Mouse (Mus musculus): ENCODE measurements around the gene Osbpl10.

The Osbpl10 gene

GRCm38 (mm10) chr9:114977461-114978280 is 698 bp upstream of the Osbpl10 start:
- in situ Hi-C loops (cut with MboI; ENCODE audit: low pct_unique_long_range_greater_than_20kb in 1 of 2, low sequenced_read_pairs in 2 of 2, unreplicated experiment in 1 of 2): no loop called here

- in situ Hi-C loops (cut with MboI; ENCODE audit: low pct_unique_long_range_greater_than_20kb in 1 of 2, low sequenced_read_pairs in 2 of 2, unreplicated experiment in 1 of 2): no loop called here
Observed at GRCm38 (mm10) chr9:114979969-114980368, 1.6 kb downstream of the Osbpl10 start.

GRCm38 (mm10) chr9:114982689-114983360 is 4.5 kb downstream of the Osbpl10 start, which contains the start of gene Rps27rt:
Gene Rps27rt, minus strand, starts transcription at chr9:114982739.
- in situ Hi-C loops (cut with MboI; ENCODE audit: low pct_unique_long_range_greater_than_20kb in 1 of 2, low sequenced_read_pairs in 2 of 2, unreplicated experiment in 1 of 2): no loop called here

DNA sequence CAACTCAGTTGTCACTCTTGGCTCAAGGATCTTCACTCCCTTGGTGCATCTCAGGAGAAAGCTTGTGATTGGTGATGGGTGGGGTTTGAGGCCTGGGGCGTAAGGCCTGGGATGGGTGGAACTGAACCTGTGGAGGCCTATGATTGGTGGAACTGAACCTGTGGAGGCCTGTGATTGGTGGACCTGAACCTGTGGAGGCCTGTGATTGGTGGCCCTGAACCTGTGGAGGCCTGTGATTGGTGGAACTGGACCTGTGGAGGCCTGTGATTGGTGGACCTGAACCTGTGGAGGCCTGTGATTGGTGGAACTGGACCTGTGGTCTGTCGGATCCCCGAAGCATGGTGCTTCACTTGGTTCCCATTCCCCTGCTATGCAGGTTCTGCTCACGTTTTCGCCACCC is 7.4 kb downstream of the Osbpl10 start:
- in situ Hi-C loops (cut with MboI; ENCODE audit: low pct_unique_long_range_greater_than_20kb in 1 of 2, low sequenced_read_pairs in 2 of 2, unreplicated experiment in 1 of 2): no loop called here

DNA sequence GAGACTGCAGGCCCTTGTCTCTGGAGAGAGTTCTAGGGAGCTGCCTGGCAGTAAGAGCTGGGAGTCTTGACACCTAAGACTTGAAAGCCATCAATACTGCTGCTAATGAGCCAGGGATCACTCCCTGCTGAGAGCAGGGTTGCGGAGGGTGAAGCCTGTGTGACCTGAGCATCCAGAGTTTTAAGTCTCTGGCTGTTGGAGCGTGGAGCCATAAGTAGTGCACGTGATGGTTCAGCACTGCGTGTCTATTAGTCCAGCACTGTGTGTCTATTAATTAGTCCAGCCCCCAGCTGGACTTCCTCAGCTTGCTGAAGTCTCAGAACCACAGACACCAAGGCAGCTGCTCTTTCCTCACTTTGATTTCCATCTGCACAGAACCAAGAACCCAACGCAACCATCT is 8.0 kb downstream of the Osbpl10 start:
- in situ Hi-C loops (cut with MboI; ENCODE audit: low pct_unique_long_range_greater_than_20kb in 1 of 2, low sequenced_read_pairs in 2 of 2, unreplicated experiment in 1 of 2): no loop called here

- in situ Hi-C loops (cut with MboI; ENCODE audit: low pct_unique_long_range_greater_than_20kb in 1 of 2, low sequenced_read_pairs in 2 of 2, unreplicated experiment in 1 of 2): no loop called here
Observed at GRCm38 (mm10) chr9:114988029-114988428, 9.7 kb downstream of the Osbpl10 start.

DNA sequence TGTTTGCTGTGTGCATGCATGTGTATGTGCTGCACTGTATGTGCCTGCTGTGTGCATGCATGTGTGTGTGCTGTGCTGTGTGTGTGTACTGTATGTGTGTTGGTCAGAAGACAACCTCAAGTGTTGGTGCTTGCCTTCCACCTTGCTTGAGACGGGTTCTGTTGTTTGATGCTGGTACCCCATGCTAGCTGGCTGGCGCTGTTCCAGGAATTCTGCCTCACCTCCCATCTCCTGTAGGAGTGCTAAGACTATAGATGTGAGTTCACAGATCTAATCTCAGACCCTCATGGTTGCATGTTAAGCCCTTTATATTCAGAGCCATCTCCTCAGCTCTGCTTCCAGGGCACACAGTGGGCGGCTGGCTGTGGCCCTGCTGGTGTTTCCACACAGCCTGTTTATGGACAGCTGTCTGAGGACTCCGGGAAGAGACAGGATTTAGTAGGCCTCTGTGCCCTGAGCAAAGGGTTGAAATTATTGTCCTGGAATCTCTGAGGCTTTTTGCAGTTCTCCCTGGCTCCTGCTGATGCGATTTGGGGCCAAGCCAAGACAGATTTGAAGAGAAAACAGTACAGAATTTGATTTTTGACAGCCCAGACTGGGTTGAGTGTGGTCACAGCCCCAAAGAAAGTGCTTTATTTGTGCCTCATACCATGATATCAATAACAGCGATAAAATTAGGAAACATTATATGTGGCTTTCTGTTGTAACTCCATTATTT is 10.4 kb downstream of the Osbpl10 start:
- in situ Hi-C loops (cut with MboI; ENCODE audit: low pct_unique_long_range_greater_than_20kb in 1 of 2, low sequenced_read_pairs in 2 of 2, unreplicated experiment in 1 of 2): no loop called here

DNA sequence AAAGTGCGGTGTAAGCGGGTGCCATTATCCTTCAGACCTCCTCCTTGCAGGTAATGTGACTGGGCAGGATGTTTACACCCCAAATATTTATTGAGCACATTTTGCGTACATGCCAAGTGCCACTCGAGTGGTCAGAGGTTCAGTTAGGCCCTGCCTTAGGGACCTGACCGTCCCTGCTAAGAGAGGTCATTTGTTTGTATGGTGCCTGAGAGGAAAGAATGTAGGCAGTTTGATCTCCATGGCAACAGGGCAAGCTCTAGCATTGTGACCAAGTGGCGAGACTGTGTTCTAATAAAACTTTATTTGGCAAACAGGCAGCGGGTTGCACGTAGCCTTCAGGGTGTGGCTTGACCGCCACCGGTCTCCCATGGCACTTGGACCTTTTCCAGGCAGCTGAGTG is 12.1 kb downstream of the Osbpl10 start:
- in situ Hi-C loops (cut with MboI; ENCODE audit: low pct_unique_long_range_greater_than_20kb in 1 of 2, low sequenced_read_pairs in 2 of 2, unreplicated experiment in 1 of 2): no loop called here

GRCm38 (mm10) chr9:114992528-114992927 is 14.2 kb downstream of the Osbpl10 start:
- in situ Hi-C loops (cut with MboI; ENCODE audit: low pct_unique_long_range_greater_than_20kb in 1 of 2, low sequenced_read_pairs in 2 of 2, unreplicated experiment in 1 of 2): no loop called here

DNA sequence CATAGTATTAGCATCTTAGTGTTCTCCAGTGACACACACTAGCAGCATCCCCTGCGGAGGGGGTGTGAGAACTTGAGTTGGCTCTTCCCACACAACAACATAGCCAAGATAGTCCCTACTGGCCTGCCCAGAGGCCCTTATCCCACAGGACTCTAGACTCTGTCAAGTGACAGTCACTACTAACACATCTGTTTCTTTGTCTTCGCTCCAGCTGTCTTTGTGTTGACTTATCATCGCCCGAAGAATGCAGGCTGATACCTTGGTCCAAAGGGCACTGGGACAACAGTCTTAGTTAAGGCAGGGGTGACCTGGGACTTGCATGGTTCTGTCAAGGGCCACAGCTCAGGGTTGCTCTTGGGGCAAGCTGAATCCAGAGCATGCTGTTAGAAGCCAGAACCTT is 16.9 kb downstream of the Osbpl10 start:
- in situ Hi-C loops (cut with MboI; ENCODE audit: low pct_unique_long_range_greater_than_20kb in 1 of 2, low sequenced_read_pairs in 2 of 2, unreplicated experiment in 1 of 2): no loop called here

DNA sequence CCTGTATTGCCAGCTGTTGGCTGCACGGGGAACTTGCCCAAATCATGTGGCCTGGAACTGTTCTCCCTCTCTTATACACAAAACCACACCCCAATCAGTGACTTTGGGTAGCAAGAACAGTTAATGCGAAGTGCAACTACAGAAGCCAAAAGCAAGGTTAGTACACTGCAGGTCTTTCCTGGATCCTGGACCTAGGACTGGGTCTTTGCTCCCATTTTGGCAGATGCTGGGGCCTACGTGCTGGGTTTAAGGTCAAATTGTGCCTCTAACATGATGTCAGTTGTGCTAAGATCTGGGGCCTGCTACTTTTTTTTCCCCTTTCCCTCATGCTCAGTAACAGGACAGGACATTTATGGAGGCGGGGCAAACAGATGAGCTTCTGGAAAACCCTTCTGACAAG is 17.3 kb downstream of the Osbpl10 start:
- in situ Hi-C loops (cut with MboI; ENCODE audit: low pct_unique_long_range_greater_than_20kb in 1 of 2, low sequenced_read_pairs in 2 of 2, unreplicated experiment in 1 of 2): no loop called here

- in situ Hi-C loops (cut with MboI; ENCODE audit: low pct_unique_long_range_greater_than_20kb in 1 of 2, low sequenced_read_pairs in 2 of 2, unreplicated experiment in 1 of 2): no loop called here
Observed at GRCm38 (mm10) chr9:114996489-114996888, 18.1 kb downstream of the Osbpl10 start.

- in situ Hi-C loops (cut with MboI; ENCODE audit: low pct_unique_long_range_greater_than_20kb in 1 of 2, low sequenced_read_pairs in 2 of 2, unreplicated experiment in 1 of 2): no loop called here
Observed at GRCm38 (mm10) chr9:114999010-114999770, 20.8 kb downstream of the Osbpl10 start.

DNA sequence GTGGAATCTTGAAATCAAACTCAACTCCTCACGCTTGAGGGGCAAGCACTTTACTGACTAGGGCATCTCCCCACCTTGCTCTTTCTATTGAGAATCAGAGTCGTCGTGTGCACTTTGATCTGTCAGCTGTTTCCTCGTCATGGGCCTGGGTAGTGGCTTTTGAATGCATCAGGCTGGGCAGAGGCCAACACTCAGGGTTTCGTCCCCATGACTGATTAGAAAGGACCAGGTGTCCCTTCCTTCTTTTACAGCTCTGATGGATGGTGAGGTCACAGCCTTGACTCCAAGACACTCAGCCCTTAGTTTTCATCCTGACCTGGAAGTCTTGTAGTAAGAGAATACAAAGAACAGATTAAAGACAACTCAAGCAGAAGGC is 21.4 kb downstream of the Osbpl10 start:
- in situ Hi-C loops (cut with MboI; ENCODE audit: low pct_unique_long_range_greater_than_20kb in 1 of 2, low sequenced_read_pairs in 2 of 2, unreplicated experiment in 1 of 2): no loop called here

DNA sequence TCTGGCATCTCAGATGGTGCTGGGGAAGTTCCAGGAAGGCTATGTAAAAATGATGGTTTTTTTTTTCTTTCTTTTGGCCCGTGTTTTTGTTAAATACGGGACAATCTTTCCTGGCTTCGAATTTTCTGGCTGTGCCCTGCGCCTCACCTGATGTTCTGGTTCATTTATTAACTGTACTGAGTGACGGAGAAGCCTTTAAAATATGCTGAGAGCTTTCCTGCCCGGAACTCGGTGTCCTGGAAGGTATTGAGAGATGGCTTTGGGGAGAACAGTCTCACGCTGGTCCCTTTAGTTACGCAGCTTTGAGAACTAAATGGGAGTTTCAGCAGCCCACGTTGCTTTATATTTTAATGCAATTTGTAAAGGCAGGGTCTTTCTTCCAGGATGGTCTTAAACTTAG is 27.1 kb downstream of the Osbpl10 start:
- in situ Hi-C loops (cut with MboI; ENCODE audit: low pct_unique_long_range_greater_than_20kb in 1 of 2, low sequenced_read_pairs in 2 of 2, unreplicated experiment in 1 of 2): no loop called here

DNA sequence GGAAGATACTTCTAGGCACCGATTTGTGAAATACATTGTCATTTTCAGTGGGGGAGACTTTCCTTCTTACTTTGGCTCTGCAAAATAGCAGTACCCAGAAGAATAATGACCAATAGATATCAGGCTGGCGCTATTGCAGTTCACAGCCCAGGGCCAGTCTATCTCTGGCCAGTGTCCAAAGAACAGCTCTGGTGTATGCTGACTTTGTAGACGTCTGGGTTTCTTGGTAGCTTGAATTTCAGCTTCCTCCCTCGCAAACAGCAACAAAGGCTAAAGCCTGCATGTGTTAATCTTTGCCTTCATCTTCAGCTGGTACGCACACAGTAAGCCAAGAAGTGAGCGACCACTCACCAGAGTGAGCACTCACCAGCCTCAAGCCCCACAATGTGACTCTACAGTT is 29.4 kb downstream of the Osbpl10 start:
- in situ Hi-C loops (cut with MboI; ENCODE audit: low pct_unique_long_range_greater_than_20kb in 1 of 2, low sequenced_read_pairs in 2 of 2, unreplicated experiment in 1 of 2): no loop called here

DNA sequence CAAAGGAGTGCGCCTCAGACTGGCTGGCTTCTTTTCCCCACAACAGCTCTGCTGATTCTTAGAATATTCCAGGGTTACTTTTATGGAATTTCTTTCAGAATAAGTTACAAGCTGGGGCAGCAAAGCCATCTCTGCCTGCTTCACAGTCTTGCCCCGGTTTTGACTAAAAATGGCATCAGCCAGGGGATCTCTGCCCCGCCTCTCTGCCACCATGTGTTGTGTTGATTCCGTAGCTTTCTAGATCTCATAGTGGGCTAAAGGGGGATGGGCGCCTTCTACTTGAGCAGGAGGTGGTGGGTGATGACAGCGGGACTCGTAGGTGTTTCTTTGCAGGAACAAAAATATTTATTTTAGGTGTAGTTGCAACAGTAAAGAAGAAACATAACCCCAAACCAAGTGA is 29.8 kb downstream of the Osbpl10 start:
- in situ Hi-C loops (cut with MboI; ENCODE audit: low pct_unique_long_range_greater_than_20kb in 1 of 2, low sequenced_read_pairs in 2 of 2, unreplicated experiment in 1 of 2): no loop called here

- in situ Hi-C loops (cut with MboI; ENCODE audit: low pct_unique_long_range_greater_than_20kb in 1 of 2, low sequenced_read_pairs in 2 of 2, unreplicated experiment in 1 of 2): no loop called here
Observed at GRCm38 (mm10) chr9:115012367-115012766, 34.0 kb downstream of the Osbpl10 start.

DNA sequence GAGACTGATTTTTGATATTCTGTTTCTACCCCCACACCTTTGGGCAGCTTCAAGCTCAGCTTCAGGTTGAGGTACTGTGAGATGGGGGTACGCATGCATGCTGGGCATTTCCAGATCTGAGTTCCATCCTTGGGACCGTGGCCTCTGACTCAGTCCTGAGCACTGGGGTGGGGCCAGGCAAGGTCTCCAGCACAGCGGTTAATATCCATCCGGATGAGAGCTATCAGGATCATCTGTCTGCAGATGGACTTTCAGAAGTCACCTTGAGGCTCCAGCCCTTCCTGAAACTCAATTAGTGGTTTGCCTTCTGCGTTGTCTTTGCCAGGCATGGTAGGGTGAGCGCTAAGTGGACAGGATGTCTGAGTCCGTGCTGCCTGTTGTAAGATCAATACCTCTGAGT is 41.8 kb downstream of the Osbpl10 start:
- in situ Hi-C loops (cut with MboI; ENCODE audit: low pct_unique_long_range_greater_than_20kb in 1 of 2, low sequenced_read_pairs in 2 of 2, unreplicated experiment in 1 of 2): no loop called here
